Mouse (Mus musculus): ENCODE results near the gene Slc43a2.
"Not testable (repeated sequence)": the region's sequence is repeated elsewhere in the genome, so short reads cannot be mapped to it uniquely, and the experiment has no call there.

Gene Slc43a2

GRCm38 (mm10) chr11:75551321-75551720 lies 19.8 kb downstream of the Slc43a2 start:
- no peak for DNase-seq (ENCODE audit: low spot score)

GRCm38 (mm10) chr11:75551961-75552441 lies 20.5 kb downstream of the Slc43a2 start:
- DNase-seq (ENCODE audit: low spot score): no peak

GRCm38 (mm10) chr11:75552906-75553482 lies 21.5 kb downstream of the Slc43a2 start:
- DNase-seq (ENCODE audit: low spot score): no peak

- DNase-seq (ENCODE audit: low spot score): not testable (repeated sequence)
These were observed 24.5 kb downstream of the Slc43a2 start for GRCm38 (mm10) chr11:75556006-75556405.

- DNase-seq (ENCODE audit: low spot score): no peak
These were observed 25.6 kb downstream of the Slc43a2 start for GRCm38 (mm10) chr11:75557142-75557541.

- DNase-seq (ENCODE audit: low spot score): no peak
These were observed 26.6 kb downstream of the Slc43a2 start for GRCm38 (mm10) chr11:75558101-75558500.

- no peak for DNase-seq (ENCODE audit: low spot score)
These were observed 28.5 kb downstream of the Slc43a2 start for GRCm38 (mm10) chr11:75559870-75560504.

- DNase-seq (ENCODE audit: low spot score): no peak
These were observed 29.3 kb downstream of the Slc43a2 start for GRCm38 (mm10) chr11:75560530-75561409.

- DNase-seq (ENCODE audit: low spot score): no peak
These were observed 29.9 kb downstream of the Slc43a2 start for GRCm38 (mm10) chr11:75561410-75561791.

GRCm38 (mm10) chr11:75562840-75563239 lies 31.3 kb downstream of the Slc43a2 start:
- DNase-seq (ENCODE audit: low spot score): no peak

- no peak for DNase-seq (ENCODE audit: low spot score)
These were observed 32.5 kb downstream of the Slc43a2 start for GRCm38 (mm10) chr11:75563851-75564548.

- peak; percentile 43 for DNase-seq (ENCODE audit: low spot score)
These were observed 34.4 kb downstream of the Slc43a2 start for GRCm38 (mm10) chr11:75565849-75566248.

- DNase-seq (ENCODE audit: low spot score): no peak
These were observed 35.0 kb downstream of the Slc43a2 start for GRCm38 (mm10) chr11:75566276-75567196.

- DNase-seq (ENCODE audit: low spot score): no peak
These were observed 36.0 kb downstream of the Slc43a2 start for GRCm38 (mm10) chr11:75567346-75568114.

- no peak for DNase-seq (ENCODE audit: low spot score)
These were observed 36.6 kb downstream of the Slc43a2 start for GRCm38 (mm10) chr11:75568115-75568511.

GRCm38 (mm10) chr11:75568962-75569361 lies 37.5 kb downstream of the Slc43a2 start:
- no peak for DNase-seq (ENCODE audit: low spot score)

GRCm38 (mm10) chr11:75570375-75571125 lies 39.1 kb downstream of the Slc43a2 start:
- DNase-seq (ENCODE audit: low spot score): no peak

- DNase-seq (ENCODE audit: low spot score): no peak
These were observed 39.9 kb downstream of the Slc43a2 start for GRCm38 (mm10) chr11:75571126-75571990.
